Mouse (Mus musculus) midbrain, embryonic 12.5 days (tissue): Measurements from ENCODE around the gene Ube2e3. TPM values are rescaled to one million over a fixed set of nuclear protein-coding genes. Genes with fewer than 3 reads are reported as not detected.
A peak's percentile ranks its signal among the peaks of the same experiment; 100 is the strongest.

Experiments
- ATAC-seq: fragments of 200-750 bp; cut with Nextera tagmentation; 2 replicates; pipeline ENCODE4 v1.8.0; 2017; ENCODE audit warnings: low read depth, moderate TSS enrichment, moderate library complexity; ENCODE audit not compliant: low FRiP score
- H3K27ac ChIP-seq: fragments of 300-500 bp; sonication (generic); replicated peaks from 2 replicates; pipeline ENCODE4 v1.5.1; 2016; ENCODE audit warnings: mild to moderate bottlenecking
- H3K27me3 ChIP-seq: fragments of 300-500 bp; sonication (generic); 2 replicates; pipeline ENCODE4 v1.6.1; 2016; ENCODE audit warnings: mild to moderate bottlenecking
- H3K36me3 ChIP-seq: fragments of 300-500 bp; sonication (generic); 2 replicates; pipeline ENCODE4 v1.6.1; 2016
- H3K4me1 ChIP-seq: fragments of 300-500 bp; sonication (generic); 2 replicates; pipeline ENCODE4 v1.6.1; 2016
- H3K4me2 ChIP-seq: fragments of 300-500 bp; sonication (generic); replicated peaks from 2 replicates; pipeline ENCODE4 v1.6.1; 2016; ENCODE audit warnings: mild to moderate bottlenecking, moderate library complexity
- H3K4me3 ChIP-seq: fragments of 300-500 bp; sonication (generic); 2 replicates; pipeline ENCODE4 v1.5.1; 2016; ENCODE audit warnings: mild to moderate bottlenecking
- H3K9ac ChIP-seq: fragments of 300-500 bp; sonication (generic); replicated peaks from 2 replicates; pipeline ENCODE4 v1.6.1; 2016; ENCODE audit warnings: mild to moderate bottlenecking, moderate library complexity
- H3K9me3 ChIP-seq: fragments of 300-500 bp; sonication (generic); 2 replicates; pipeline ENCODE4 v1.6.1; 2016; ENCODE audit warnings: mild to moderate bottlenecking
- WGBS: fragments of 180-500 bp; shearing (Covaris S2); methylation state at CpG from one replicate; pipeline ENCODE4 v1.1.7; 2016; 5-methylcytosine and 5-hydroxymethylcytosine counted together
- polyA plus RNA-seq: library from polyadenylated mRNA; unstranded; fragments of >200 nt; fragmentation: Nextera tagmentation; extraction: Ambion mirVana; gene quantifications from 2 replicates; pipeline ENCODE4 v1.2.1, GENCODE M21; 2016

Gene Ube2e3
- polyA plus RNA-seq, 1 experiment from 2014 or later: 269 TPM

GRCm38 (mm10) chr2:78868511-78868854 is 559 bp downstream of the Ube2e3 start:
- peak overlapping the region; percentile 98 for H3K9ac ChIP-seq
- H3K27ac ChIP-seq: peak overlapping the region; percentile 98
- WGBS: 0% methylated on average over 15 of the region's 44 CpGs
- H3K9me3 ChIP-seq: no peaks in the 10 kb centered on the region
- H3K4me1 ChIP-seq: peaks cover 23% of the 10 kb centered on the region
- peak; percentile 85 for ATAC-seq
- H3K36me3 ChIP-seq: 0 out of 2 replicates have a peak, but pooled peaks cover 5% of the 10 kb centered on the region
- peak overlapping the region; percentile 79 for H3K4me2 ChIP-seq
- no peaks in the 10 kb centered on the region for H3K27me3 ChIP-seq
- peak overlapping the region; percentile 84 for H3K4me3 ChIP-seq

GRCm38 (mm10) chr2:78868951-78869720 is 1.2 kb downstream of the Ube2e3 start:
- Histone ChIP-seq H3K9ac (peak overlapping the region; percentile 98), H3K9me3 (no peaks in the 10 kb centered on the region), H3K36me3 (0 out of 2 replicates have a peak, but pooled peaks cover 5% of the 10 kb centered on the region), H3K27me3 (no peaks in the 10 kb centered on the region), H3K27ac (peak overlapping the region; percentile 98), H3K4me1 (peaks cover 27% of the 10 kb centered on the region), H3K4me3 (peak overlapping the region; percentile 84), H3K4me2 (peak overlapping the region; percentile 79)
- ATAC-seq: peak; percentile 97
- 0% methylated on average over 18 of the region's 114 CpGs for WGBS

- no peaks in the 10 kb centered on the region for H3K9me3 ChIP-seq
- no peak for ATAC-seq
- no peaks in the 10 kb centered on the region for H3K27me3 ChIP-seq
- peak overlapping the region; percentile 98 for H3K9ac ChIP-seq
- H3K4me3 ChIP-seq: peak overlapping the region; percentile 84
- H3K27ac ChIP-seq: peak overlapping the region; percentile 98
- H3K36me3 ChIP-seq: 0 out of 2 replicates have a peak, but pooled peaks cover 5% of the 10 kb centered on the region
- H3K4me2 ChIP-seq: peak overlapping the region; percentile 79
- 2% methylated on average over 35 of the region's 35 CpGs for WGBS
- H3K4me1 ChIP-seq: peaks cover 28% of the 10 kb centered on the region
Observed at GRCm38 (mm10) chr2:78869721-78870442, 2.0 kb downstream of the Ube2e3 start.

- H3K27ac ChIP-seq: peak overlapping the region; percentile 98
- 8% methylated on average over 10 of the region's 10 CpGs for WGBS
- ATAC-seq: no peak
- H3K4me1 ChIP-seq: peaks cover 31% of the 10 kb centered on the region
- H3K4me2 ChIP-seq: peak overlapping the region; percentile 79
- no peaks in the 10 kb centered on the region for H3K27me3 ChIP-seq
- H3K9ac ChIP-seq: peak overlapping the region; percentile 98
- 0 out of 2 replicates have a peak, but pooled peaks cover 5% of the 10 kb centered on the region for H3K36me3 ChIP-seq
- H3K9me3 ChIP-seq: no peaks in the 10 kb centered on the region
- peak overlapping the region; percentile 84 for H3K4me3 ChIP-seq
Observed at GRCm38 (mm10) chr2:78870443-78871025, 2.6 kb downstream of the Ube2e3 start.

- no peak for ATAC-seq
- Histone ChIP-seq H3K27ac (peak overlapping the region; percentile 82), H3K9me3 (no peaks in the 10 kb centered on the region), H3K9ac (peak overlapping the region; percentile 65), H3K36me3 (0 out of 2 replicates have a peak, but pooled peaks cover 5% of the 10 kb centered on the region), H3K4me3 (peak overlapping the region; percentile 84), H3K27me3 (no peaks in the 10 kb centered on the region), H3K4me2 (peak overlapping the region; percentile 79), H3K4me1 (peaks cover 39% of the 10 kb centered on the region)
- WGBS: 21% methylated on average over 8 of the region's 8 CpGs
Observed at GRCm38 (mm10) chr2:78871971-78872860, 4.3 kb downstream of the Ube2e3 start.

GRCm38 (mm10) chr2:78873946-78874345 is 6.0 kb downstream of the Ube2e3 start:
- peak overlapping the region; percentile 40 for H3K4me2 ChIP-seq
- H3K9me3 ChIP-seq: no peaks in the 10 kb centered on the region
- WGBS: 42% methylated on average over 2 of the region's 2 CpGs
- H3K27ac ChIP-seq: no peak overlapping the region
- H3K27me3 ChIP-seq: no peaks in the 10 kb centered on the region
- no peak for ATAC-seq
- H3K4me1 ChIP-seq: peaks cover 43% of the 10 kb centered on the region
- 0 out of 2 replicates have a peak, but pooled peaks cover 5% of the 10 kb centered on the region for H3K36me3 ChIP-seq
- peak overlapping the region; percentile 21 for H3K4me3 ChIP-seq
- H3K9ac ChIP-seq: no peak overlapping the region; the same call in 1 of the 2 replicates

GRCm38 (mm10) chr2:78876002-78876401 is 8.1 kb downstream of the Ube2e3 start:
- Histone ChIP-seq H3K4me1 (peaks cover 40% of the 10 kb centered on the region), H3K36me3 (0 out of 2 replicates have a peak, but pooled peaks cover 4% of the 10 kb centered on the region), H3K9me3 (no peaks in the 10 kb centered on the region), H3K4me3 (no peak overlapping the region), H3K9ac (no peak overlapping the region), H3K27ac (no peak overlapping the region), H3K4me2 (no peak overlapping the region), H3K27me3 (no peaks in the 10 kb centered on the region)
- ATAC-seq: no peak

GRCm38 (mm10) chr2:78882068-78882467 is 14.1 kb downstream of the Ube2e3 start:
- Histone ChIP-seq H3K27ac (no peak overlapping the region), H3K27me3 (no peaks in the 10 kb centered on the region), H3K9me3 (no peaks in the 10 kb centered on the region), H3K4me1 (peaks cover 14% of the 10 kb centered on the region; the same call in 1 of the 2 replicates), H3K9ac (no peak overlapping the region), H3K4me3 (no peak overlapping the region), H3K36me3 (no peaks in the 10 kb centered on the region), H3K4me2 (no peak overlapping the region)
- WGBS: 89% methylated on average over 1 of the region's 1 CpGs
- ATAC-seq: no peak

- peaks cover 14% of the 10 kb centered on the region; the same call in 1 of the 2 replicates for H3K4me1 ChIP-seq
- WGBS: 94% methylated on average over 3 of the region's 3 CpGs
- H3K27ac ChIP-seq: no peak overlapping the region
- H3K27me3 ChIP-seq: no peaks in the 10 kb centered on the region
- H3K36me3 ChIP-seq: no peaks in the 10 kb centered on the region
- H3K9me3 ChIP-seq: no peaks in the 10 kb centered on the region
- H3K4me3 ChIP-seq: no peak overlapping the region
- no peak overlapping the region for H3K4me2 ChIP-seq
- H3K9ac ChIP-seq: no peak overlapping the region
- no peak for ATAC-seq
Observed at GRCm38 (mm10) chr2:78882743-78883433, 15.0 kb downstream of the Ube2e3 start.

- Histone ChIP-seq H3K4me2 (no peak overlapping the region), H3K36me3 (no peaks in the 10 kb centered on the region), H3K9ac (no peak overlapping the region), H3K9me3 (no peaks in the 10 kb centered on the region), H3K27ac (no peak overlapping the region), H3K4me3 (no peak overlapping the region), H3K4me1 (peaks cover 6% of the 10 kb centered on the region; the same call in 1 of the 2 replicates), H3K27me3 (no peaks in the 10 kb centered on the region)
- ATAC-seq: no peak
- 74% methylated on average over 2 of the region's 2 CpGs for WGBS
Observed at GRCm38 (mm10) chr2:78886446-78886845, 18.5 kb downstream of the Ube2e3 start.

- no peaks in the 10 kb centered on the region for H3K36me3 ChIP-seq
- no peaks in the 10 kb centered on the region for H3K9me3 ChIP-seq
- H3K4me2 ChIP-seq: no peak overlapping the region
- no peak overlapping the region for H3K4me3 ChIP-seq
- ATAC-seq: no peak
- peaks cover 3% of the 10 kb centered on the region; the same call in 1 of the 2 replicates for H3K4me1 ChIP-seq
- H3K27me3 ChIP-seq: no peaks in the 10 kb centered on the region
- H3K9ac ChIP-seq: no peak overlapping the region
- 0 out of 2 replicates have a peak overlapping the region, but pooled peaks have one; percentile 35 for H3K27ac ChIP-seq
- WGBS: 46% methylated on average over 3 of the region's 3 CpGs
Observed at GRCm38 (mm10) chr2:78888190-78888589, 20.3 kb downstream of the Ube2e3 start.
